Mouse (Mus musculus): ENCODE measurements at regions not wholly inside any gene's neighbourhood (a gene's known extent, or its start where the extent isn't known, plus 50 kb on each side); places are given as distances from the start of the nearest gene placed in this dataset.
A peak's percentile ranks its signal among the peaks of the same experiment; 100 is the strongest.
"Not testable (repeated sequence)": the region's sequence is repeated elsewhere in the genome, so short reads cannot be mapped to it uniquely, and the experiment has no call there.

GRCm38 (mm10) chr7:138497202-138497601 is 99.7 kb upstream of the Tcerg1l start:
- DNase-seq, result peak; percentile 19 to 52

GRCm38 (mm10) chr7:138493661-138494060 is 96.1 kb upstream of the Tcerg1l start:
- peak in 1 of 2 experiments; percentile 24 for DNase-seq

DNA sequence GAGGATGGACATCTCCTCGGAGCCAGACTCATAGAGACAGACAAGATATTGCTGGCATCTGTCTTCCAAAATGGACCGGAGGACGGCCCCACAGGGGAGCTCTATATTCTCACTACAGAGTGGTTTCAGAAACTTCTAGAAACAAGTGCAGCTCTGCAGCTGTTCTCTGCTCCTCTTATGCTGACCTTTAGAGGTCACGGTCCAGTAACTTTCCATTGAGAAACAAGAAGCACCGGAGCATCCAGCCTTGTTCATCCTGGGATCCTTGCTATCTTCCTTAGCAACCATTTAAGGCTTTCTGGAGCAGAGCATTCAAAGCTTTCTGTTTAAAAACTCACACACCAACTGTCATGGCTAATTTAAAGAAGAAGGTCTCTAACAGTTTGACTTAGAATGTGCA is 94.7 kb upstream of the Tcerg1l start:
- DNase-seq, result no peak

DNA sequence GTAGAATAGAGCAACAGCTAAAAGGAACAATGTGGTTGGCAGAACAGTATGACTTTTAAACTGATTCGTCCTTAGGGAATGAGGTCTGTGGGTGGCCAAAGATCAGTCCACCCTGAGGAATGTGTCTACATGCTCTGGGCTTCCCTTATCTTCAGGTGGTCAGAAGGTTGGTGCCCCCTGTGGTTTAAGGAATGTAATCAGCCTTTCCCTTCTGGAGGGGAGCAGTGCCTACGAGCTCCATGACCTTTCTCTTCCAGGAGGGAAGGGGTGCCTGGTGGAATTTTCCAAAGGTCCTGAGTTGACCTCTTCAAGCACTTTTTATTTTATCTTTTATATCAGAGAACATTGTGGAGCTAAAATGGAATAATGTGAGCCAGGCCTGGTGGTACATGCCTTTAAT is 91.9 kb upstream of the Tcerg1l start:
- DNase-seq, result no peak

DNA sequence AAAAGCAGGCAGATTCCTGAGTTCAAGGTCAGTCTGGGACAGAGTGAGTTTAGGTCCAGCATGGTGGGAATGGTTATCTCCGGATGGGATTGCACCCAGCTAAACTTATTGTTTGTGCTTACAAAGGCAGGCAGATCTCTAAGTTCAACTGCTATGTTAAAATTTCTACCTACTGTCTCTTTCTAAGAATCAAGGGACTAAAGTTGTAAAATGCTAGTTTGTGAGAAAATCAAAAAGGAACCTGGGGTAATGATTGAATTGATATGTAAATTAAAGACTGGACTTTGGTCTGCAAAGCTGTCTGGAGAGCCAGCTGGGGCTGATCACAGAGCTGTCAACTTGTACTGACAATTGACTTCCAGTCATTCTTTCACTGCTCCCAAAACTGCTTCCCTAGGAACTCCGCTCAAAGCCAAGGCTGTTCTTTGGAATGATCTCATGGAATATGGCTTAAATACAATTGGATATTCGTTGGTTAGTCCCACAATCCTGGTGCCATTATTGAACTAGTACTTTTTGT is 90.7 kb upstream of the Tcerg1l start:
- DNase-seq, result no peak

GRCm38 (mm10) chr7:138472891-138473455 is 75.4 kb upstream of the Tcerg1l start:
- peak; percentile 13 to 45 for DNase-seq

GRCm38 (mm10) chr7:138472371-138472770 is 74.8 kb upstream of the Tcerg1l start:
- no peak for DNase-seq

- no peak for DNase-seq
Measured at GRCm38 (mm10) chr7:138469211-138469610, 71.7 kb upstream of the Tcerg1l start.

DNA sequence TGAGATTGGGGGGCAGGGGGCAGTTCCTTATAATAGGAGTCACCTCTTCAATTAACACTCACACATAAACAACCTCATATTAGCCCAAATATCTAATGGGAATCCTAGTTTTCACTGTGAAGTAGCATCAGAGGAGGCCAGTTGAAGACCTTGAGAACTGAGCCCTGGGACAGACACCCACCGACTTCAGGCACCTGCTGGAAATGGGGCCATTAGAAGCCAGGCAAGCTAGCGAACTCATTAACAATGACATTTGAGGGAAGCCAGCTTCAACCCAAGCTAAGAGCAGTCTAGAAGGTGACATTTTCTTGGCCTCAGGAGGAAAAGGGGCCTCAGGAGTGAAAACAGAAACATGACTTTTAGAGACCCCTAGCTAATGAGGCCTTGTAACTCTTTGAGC is 70.9 kb upstream of the Tcerg1l start:
- no peak for DNase-seq

DNA sequence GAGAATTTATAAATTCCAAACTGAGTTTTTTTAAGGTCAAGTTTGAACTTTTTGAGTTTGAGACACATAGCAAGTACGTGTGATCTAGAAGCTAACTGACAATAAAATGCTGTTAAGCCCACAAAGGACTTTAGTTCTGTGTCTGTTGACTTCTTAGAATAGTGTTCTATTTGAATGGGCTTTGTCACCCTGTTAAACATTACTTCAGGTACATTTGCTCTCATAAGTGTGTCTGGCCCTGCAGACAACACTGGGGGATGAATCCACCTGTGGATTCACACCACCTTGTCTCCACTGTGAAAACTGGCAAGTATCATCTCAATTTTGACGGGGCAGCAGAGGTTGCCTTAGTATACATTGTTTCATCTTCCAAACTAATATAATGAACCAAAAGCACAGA is 70.5 kb upstream of the Tcerg1l start:
- DNase-seq, result no peak

- DNase-seq, result no peak
Measured at GRCm38 (mm10) chr7:138467386-138467785, 69.9 kb upstream of the Tcerg1l start.

DNA sequence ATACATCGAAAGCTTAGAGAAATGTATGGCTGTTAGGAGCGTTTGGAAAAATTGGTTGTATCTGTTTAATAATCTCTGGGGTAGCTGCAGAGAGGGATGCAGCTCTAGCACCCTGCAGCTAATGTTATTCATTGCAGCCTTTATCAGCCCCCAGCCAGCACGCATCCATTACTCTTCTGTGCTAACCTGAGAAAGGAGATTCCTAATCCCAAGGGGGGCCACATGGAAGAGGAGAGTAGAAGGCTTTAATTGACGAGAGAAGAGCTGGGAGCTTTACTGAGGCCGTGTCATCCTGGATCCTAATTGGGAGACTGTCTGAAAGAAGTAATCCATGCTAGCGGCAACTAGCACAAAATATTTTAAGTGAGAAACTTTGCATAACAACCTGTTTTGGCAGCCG is 60.4 kb upstream of the Tcerg1l start:
- no peak for DNase-seq

DNA sequence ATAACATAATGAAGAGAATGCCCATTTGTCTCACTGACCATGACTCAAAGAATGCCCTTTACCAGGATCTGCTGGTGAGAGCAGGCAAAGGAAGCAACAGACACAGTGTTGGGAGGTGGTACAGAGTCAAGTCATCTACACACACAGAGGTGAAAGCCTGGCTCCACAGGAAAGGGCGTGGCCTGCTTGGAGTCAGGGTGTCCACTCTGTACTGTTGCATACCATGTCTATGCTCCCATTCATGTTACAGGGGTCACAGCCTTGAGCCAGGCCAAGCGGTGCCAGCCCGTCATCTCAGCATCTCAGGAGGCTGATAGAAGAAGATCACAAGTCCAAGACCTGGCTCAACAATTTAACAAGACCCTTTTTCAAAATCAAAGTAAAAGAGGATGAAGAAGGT is 57.8 kb upstream of the Tcerg1l start:
- no peak for DNase-seq

GRCm38 (mm10) chr7:138454498-138455225 is 57.1 kb upstream of the Tcerg1l start:
- DNase-seq, result not testable (repeated sequence)

DNA sequence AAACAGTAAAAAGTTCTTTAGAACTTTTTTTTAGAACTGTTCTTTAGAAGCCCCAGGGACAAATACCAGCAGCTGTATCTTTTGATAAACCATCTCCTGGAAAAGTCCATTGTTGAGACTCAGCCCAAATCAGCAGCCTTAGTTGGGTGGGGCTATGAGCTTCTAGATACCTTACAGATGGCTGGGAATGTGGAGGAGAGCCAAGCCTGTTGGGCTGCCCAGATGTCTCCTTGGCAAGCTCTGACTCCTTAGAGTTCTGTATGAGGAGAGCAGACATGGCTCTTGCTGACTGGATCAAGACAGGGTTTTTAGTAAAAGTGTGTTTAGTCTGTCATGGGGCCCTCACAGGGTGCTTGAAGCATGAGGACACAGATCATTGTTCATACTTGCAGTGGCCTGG is 53.8 kb upstream of the Tcerg1l start:
- peak; percentile 65 to 68 for DNase-seq

GRCm38 (mm10) chr7:138448519-138448918 is 51.0 kb upstream of the Tcerg1l start:
- DNase-seq, result no peak

Data from cerebellum, postnatal 14 days (tissue).